Mouse (Mus musculus) embryonic facial prominence, embryonic 10.5 days (tissue): Measurements from ENCODE around the gene Fam76a. TPM values are rescaled to one million over a fixed set of nuclear protein-coding genes. Genes with fewer than 3 reads are reported as not detected.
"Not testable (repeated sequence)": the region's sequence is repeated elsewhere in the genome, so short reads cannot be mapped to it uniquely, and the experiment has no call there.

Experiments
- DNase-seq: peaks from one replicate; pipeline ENCODE4 v3.0.0-alpha.2; 2017; ENCODE audit warnings: low spot score
- H3K27ac ChIP-seq: fragments of 300-500 bp; sonication (generic); replicated peaks from 2 replicates; pipeline ENCODE4 v1.5.1; 2016; ENCODE audit warnings: mild to moderate bottlenecking
- H3K27me3 ChIP-seq: fragments of 300-500 bp; sonication (generic); replicated peaks from 2 replicates; pipeline ENCODE4 v1.6.1; 2016; ENCODE audit warnings: low read depth, mild to moderate bottlenecking; ENCODE audit not compliant: poor library complexity, severe bottlenecking
- H3K36me3 ChIP-seq: fragments of 300-500 bp; sonication (generic); replicated peaks from 2 replicates; pipeline ENCODE4 v1.6.1; 2016; ENCODE audit warnings: mild to moderate bottlenecking, moderate library complexity
- H3K4me1 ChIP-seq: fragments of 300-500 bp; sonication (generic); 2 replicates; pipeline ENCODE4 v1.6.1; 2016
- H3K4me3 ChIP-seq: fragments of 300-500 bp; sonication (generic); 2 replicates; pipeline ENCODE4 v1.5.1; 2016; ENCODE audit warnings: mild to moderate bottlenecking, moderate library complexity
- H3K9me3 ChIP-seq: fragments of 300-500 bp; sonication (generic); 2 replicates; pipeline ENCODE4 v1.6.1; 2016; ENCODE audit warnings: mild to moderate bottlenecking
- WGBS: fragments of 180-500 bp; shearing (Covaris S2); methylation state at CpG from one replicate; pipeline ENCODE4 v1.1.7; 2016; 5-methylcytosine and 5-hydroxymethylcytosine counted together
- polyA plus RNA-seq: library from polyadenylated mRNA; unstranded; fragments of >200 nt; fragmentation: Nextera tagmentation; extraction: Ambion mirVana; gene quantifications from 2 replicates; pipeline ENCODE4 v1.2.1, GENCODE M21; 2016

Fam76a gene
- polyA plus RNA-seq, 1 experiment from 2014 or later = 31.0 TPM

GRCm38 (mm10) chr4:132941012-132941729 is 18.8 kb upstream of the Fam76a start:
- Histone ChIP-seq H3K27ac (no peak overlapping the region; the same call in 1 of the 2 replicates), H3K9me3 (no peaks in the 10 kb centered on the region), H3K27me3 (peaks cover 23% of the 10 kb centered on the region), H3K4me1 (peaks cover 47% of the 10 kb centered on the region), H3K4me3 (no peak overlapping the region), H3K36me3 (no peaks in the 10 kb centered on the region)
- no peak for DNase-seq
- WGBS = 54% methylated on average over 23 of the region's 23 CpGs

DNA sequence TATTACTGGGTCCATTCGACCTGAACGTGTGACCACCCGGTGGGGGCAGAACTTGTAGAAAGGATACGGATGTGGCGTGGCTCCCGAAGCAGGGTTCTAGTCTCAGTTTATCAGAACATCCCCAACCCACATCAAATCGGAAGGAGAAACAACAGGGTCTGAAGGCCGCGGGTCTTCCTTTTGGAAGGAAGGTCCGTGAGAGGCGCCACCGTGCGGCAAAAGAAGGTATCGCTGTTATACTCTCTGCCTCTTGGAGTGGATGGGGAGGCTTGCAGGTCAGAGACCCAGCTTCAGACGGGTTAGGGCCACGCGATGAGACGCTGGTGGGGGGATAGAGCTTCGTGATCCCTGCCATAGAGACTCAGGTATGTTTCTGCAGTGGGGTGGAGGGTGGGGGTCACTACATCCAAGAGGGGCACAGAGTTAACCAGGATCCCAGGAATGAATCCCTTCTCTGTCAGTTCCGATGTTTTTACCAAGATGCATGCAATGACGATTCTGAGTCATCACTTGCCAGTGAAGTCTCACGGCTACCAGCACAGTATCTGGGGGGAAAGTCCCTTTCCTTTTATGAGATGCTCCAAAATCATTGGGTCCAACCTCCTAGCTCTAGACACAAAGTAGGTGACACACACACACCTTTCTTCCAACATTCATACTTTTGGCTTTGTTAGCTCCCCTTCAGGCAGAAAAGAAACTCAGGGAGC is 17.2 kb upstream of the Fam76a start:
- peak; percentile 84 for DNase-seq
- Histone ChIP-seq H3K4me3 (0 out of 2 replicates have a peak overlapping the region, but pooled peaks have one; percentile 5), H3K27me3 (peaks cover 23% of the 10 kb centered on the region), H3K27ac (no peak overlapping the region; the same call in 1 of the 2 replicates), H3K4me1 (peaks cover 42% of the 10 kb centered on the region), H3K36me3 (no peaks in the 10 kb centered on the region), H3K9me3 (no peaks in the 10 kb centered on the region)
- WGBS = 24% methylated on average over 22 of the region's 22 CpGs

DNA sequence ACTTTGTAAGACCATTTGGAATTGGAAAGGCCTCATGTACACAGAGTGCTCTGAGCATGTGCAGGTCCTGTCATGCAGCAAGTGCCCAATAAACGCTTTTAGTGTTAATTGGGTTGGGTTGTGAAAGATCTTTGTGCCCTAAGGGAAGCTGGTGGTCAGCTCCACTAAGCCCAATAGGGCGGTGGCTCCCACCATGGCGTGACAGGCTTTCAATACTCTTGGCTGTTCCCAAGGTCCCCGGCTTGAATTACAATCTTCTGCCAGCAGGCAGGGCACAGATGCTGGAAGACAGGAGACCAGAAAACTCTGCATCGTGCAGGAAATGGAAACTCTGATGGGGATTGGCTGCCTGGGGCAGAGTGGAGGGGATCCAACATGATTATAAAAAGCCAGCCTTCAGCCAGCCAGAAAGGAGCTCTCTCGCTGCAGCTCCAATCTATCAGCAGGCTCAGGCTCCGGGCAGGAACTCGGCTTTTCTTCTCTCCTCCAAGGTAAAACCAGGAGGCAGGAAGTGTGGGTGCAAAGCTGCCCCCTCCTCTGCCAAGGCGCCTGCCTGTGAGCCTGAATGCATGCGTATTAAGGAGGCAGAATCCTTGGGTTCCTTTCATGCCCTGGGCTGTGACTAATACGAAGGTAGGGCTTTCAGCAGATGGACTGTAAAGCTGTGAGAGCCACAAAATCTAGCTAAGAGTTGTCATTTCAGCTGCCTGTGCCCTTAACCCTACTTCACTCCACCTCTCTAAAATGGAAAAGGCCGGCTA is 16.0 kb upstream of the Fam76a start:
- H3K36me3 ChIP-seq = no peaks in the 10 kb centered on the region
- H3K4me1 ChIP-seq = peaks cover 44% of the 10 kb centered on the region
- H3K27me3 ChIP-seq = peaks cover 23% of the 10 kb centered on the region
- no peaks in the 10 kb centered on the region for H3K9me3 ChIP-seq
- WGBS = 33% methylated on average over 12 of the region's 12 CpGs
- peak overlapping the region; percentile 79 for H3K27ac ChIP-seq
- peak; percentile 67 for DNase-seq
- H3K4me3 ChIP-seq = peak overlapping the region; percentile 31; the same call in 1 of the 2 replicates

DNA sequence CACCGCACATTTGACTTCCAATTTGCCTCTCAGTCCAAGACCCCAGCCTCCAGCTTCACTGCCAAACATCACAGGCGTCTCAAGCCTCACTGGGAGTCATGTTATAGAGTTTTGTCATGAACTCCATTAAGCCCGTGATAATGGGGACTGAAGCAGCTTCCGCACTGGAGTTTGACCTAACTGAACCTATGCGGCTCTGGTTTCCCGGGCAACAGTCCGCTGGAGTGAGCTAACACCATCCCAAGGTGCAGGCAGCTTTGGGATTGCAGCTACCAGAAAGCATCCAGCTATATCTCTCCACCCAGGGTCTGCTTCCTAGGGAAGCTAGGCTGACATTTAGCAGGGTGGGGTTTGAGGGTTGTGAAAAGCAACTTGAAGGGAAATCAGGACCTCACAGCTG is 12.3 kb upstream of the Fam76a start:
- no peak overlapping the region for H3K4me3 ChIP-seq
- DNase-seq = peak; percentile 43
- 31% methylated on average over 7 of the region's 7 CpGs for WGBS
- H3K27ac ChIP-seq = no peak overlapping the region
- no peaks in the 10 kb centered on the region for H3K36me3 ChIP-seq
- H3K9me3 ChIP-seq = no peaks in the 10 kb centered on the region
- peaks cover 6% of the 10 kb centered on the region; the same call in 1 of the 2 replicates for H3K27me3 ChIP-seq
- peaks cover 34% of the 10 kb centered on the region for H3K4me1 ChIP-seq

GRCm38 (mm10) chr4:132932752-132933404 is 10.5 kb upstream of the Fam76a start:
- no peaks in the 10 kb centered on the region for H3K9me3 ChIP-seq
- no peak for DNase-seq
- peaks cover 18% of the 10 kb centered on the region for H3K4me1 ChIP-seq
- WGBS = 82% methylated on average over 4 of the region's 4 CpGs
- H3K4me3 ChIP-seq = no peak overlapping the region
- H3K27me3 ChIP-seq = peaks cover 6% of the 10 kb centered on the region; the same call in 1 of the 2 replicates
- no peaks in the 10 kb centered on the region for H3K36me3 ChIP-seq
- H3K27ac ChIP-seq = no peak overlapping the region

DNA sequence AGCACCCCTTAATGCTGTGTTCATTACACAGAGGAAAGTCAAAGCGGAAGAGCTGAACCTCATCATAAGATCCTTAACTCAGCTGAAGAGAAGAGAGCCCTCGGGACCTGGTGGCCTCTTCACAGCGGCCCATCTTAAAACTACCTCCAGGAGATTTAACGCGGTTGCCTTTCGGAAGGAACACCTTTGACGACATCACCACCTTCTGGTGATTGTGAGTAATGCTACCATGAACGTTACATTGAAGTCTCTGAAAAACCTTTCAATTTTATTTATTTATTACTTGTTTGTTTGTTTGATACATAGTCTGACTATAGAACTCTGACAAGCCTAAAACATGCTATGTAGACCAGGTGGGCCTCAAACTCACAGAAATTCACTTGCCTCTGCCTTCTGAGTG is 8.4 kb upstream of the Fam76a start:
- no peak overlapping the region for H3K27ac ChIP-seq
- 6% methylated on average over 8 of the region's 8 CpGs for WGBS
- no peaks in the 10 kb centered on the region for H3K9me3 ChIP-seq
- peaks cover 18% of the 10 kb centered on the region for H3K4me1 ChIP-seq
- H3K4me3 ChIP-seq = no peak overlapping the region
- peak; percentile 33 for DNase-seq
- H3K36me3 ChIP-seq = no peaks in the 10 kb centered on the region
- peaks cover 6% of the 10 kb centered on the region; the same call in 1 of the 2 replicates for H3K27me3 ChIP-seq

GRCm38 (mm10) chr4:132926520-132926919 is 4.2 kb upstream of the Fam76a start:
- peaks cover 27% of the 10 kb centered on the region for H3K4me1 ChIP-seq
- 74% methylated on average over 2 of the region's 2 CpGs for WGBS
- not testable (repeated sequence) for H3K27me3 ChIP-seq, H3K27ac ChIP-seq, H3K36me3 ChIP-seq, H3K4me3 ChIP-seq, H3K9me3 ChIP-seq, DNase-seq

GRCm38 (mm10) chr4:132922061-132922530 is 262 bp downstream of the Fam76a start:
- Histone ChIP-seq H3K4me1 (peaks cover 27% of the 10 kb centered on the region), H3K36me3 (peaks cover 29% of the 10 kb centered on the region), H3K27ac (peak overlapping the region; percentile 85), H3K9me3 (no peaks in the 10 kb centered on the region), H3K27me3 (no peaks in the 10 kb centered on the region), H3K4me3 (peak overlapping the region; percentile 83)
- no peak for DNase-seq
- WGBS = under 1% methylated on average over 50 of the region's 50 CpGs

DNA sequence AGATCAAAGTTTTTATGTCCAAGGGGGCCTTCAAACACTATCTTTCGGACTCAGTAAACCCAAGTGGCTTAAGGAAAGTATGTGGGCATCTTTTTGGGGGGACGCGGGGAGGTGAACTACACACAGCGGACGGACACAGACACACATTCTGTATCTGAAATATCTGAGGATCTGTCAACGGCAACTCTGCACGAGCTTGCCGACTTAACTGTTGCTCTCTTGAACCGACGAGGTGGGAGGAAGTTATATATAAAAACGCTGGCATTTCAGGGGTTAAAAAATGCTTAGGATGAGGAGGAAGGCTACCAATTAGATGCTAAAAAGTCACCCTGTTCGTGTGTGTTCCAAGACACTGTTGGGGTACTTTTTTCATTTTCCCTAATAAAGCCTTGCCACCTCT is 870 bp downstream of the Fam76a start:
- Histone ChIP-seq H3K4me3 (peak overlapping the region; percentile 83), H3K27me3 (no peaks in the 10 kb centered on the region), H3K4me1 (peaks cover 27% of the 10 kb centered on the region), H3K36me3 (peaks cover 33% of the 10 kb centered on the region), H3K9me3 (no peaks in the 10 kb centered on the region), H3K27ac (peak overlapping the region; percentile 85)
- WGBS = 43% methylated on average over 12 of the region's 12 CpGs
- DNase-seq = no peak

DNA sequence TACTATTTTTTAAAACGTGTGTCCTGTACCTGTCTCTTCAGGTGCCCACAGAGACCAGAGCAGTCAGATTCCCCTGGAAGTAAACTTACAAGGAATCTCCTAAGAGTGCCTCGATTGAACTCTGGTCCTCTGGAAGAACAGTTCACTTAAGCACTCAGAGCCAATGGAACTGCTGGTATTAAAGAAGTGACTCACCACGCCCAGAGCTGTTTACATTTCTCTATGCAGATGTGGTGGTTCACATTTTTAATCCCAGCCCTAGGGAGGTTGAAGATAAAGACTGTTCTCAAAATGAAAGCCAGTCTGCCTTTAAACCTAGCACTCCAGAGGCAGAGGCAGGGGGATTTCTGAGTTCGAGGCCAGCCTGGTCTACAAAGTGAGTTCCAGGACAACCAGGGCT is 2.2 kb downstream of the Fam76a start:
- H3K36me3 ChIP-seq = peaks cover 46% of the 10 kb centered on the region
- DNase-seq = no peak
- H3K9me3 ChIP-seq = no peaks in the 10 kb centered on the region
- H3K4me3 ChIP-seq = no peak overlapping the region
- H3K4me1 ChIP-seq = peaks cover 27% of the 10 kb centered on the region
- H3K27ac ChIP-seq = no peak overlapping the region
- no peaks in the 10 kb centered on the region for H3K27me3 ChIP-seq
- WGBS = 91% methylated on average over 4 of the region's 4 CpGs

GRCm38 (mm10) chr4:132918493-132918892 is 3.9 kb downstream of the Fam76a start:
- not testable (repeated sequence) for H3K9me3 ChIP-seq, DNase-seq, H3K4me3 ChIP-seq, H3K27ac ChIP-seq, H3K27me3 ChIP-seq
- Histone ChIP-seq H3K4me1 (peaks cover 16% of the 10 kb centered on the region), H3K36me3 (peaks cover 63% of the 10 kb centered on the region)
- 81% methylated on average over 6 of the region's 6 CpGs for WGBS

- Histone ChIP-seq H3K9me3 (no peaks in the 10 kb centered on the region), H3K36me3 (peaks cover 91% of the 10 kb centered on the region), H3K27me3 (no peaks in the 10 kb centered on the region), H3K4me1 (no peaks in the 10 kb centered on the region), H3K4me3 (no peak overlapping the region), H3K27ac (no peak overlapping the region)
- WGBS = 91% methylated on average over 6 of the region's 6 CpGs
- no peak for DNase-seq
Observed at GRCm38 (mm10) chr4:132912156-132912555, 10.2 kb downstream of the Fam76a start.
